ENCODE assay signal across 10 mouse cellular contexts in genomic region chr1:153107866-153108265, GRCm38 (mm10).
DNase-seq lines count a peak whose midpoint lies in the region; ATAC-seq and TF ChIP-seq lines count a peak whose summit lies in the region.
"Had no signal": no experiment of that assay in that cellular context is flagged by ENCODE, and none has a peak within 500 bp of the region (broad histone marks: within the 10 kb centered on the region; RNA-seq: fewer than 3 reads in every experiment).

No protein-coding gene starts in this region.

- H3K4me2 ChIP-seq in neural tube, embryonic 11.5 days (ENCODE audit: low read depth) = no peak overlapping the region

- ATAC-seq in neural tube, embryonic 11.5 days (ENCODE audit: insufficient read depth, low FRiP score, low TSS enrichment) = 0 out of 2 replicates have a peak, but pooled peaks have one; percentile 41

- no peaks in the 10 kb centered on the region for H3K36me3 ChIP-seq in neural tube, embryonic 11.5 days (ENCODE audit: control insufficient read depth, insufficient read depth, low read length)

- no peaks in the 10 kb centered on the region for H3K9me3 ChIP-seq in neural tube, embryonic 11.5 days (ENCODE audit: control insufficient read depth, low read length)

- WGBS in neural tube, embryonic 11.5 days = 48% methylated on average over 7 of the region's 7 CpGs

- H3K27ac ChIP-seq in neural tube, embryonic 11.5 days (ENCODE audit: low read depth, low read length) = no peak overlapping the region
- 0 out of 2 replicates have a peak overlapping the region, but pooled peaks have one; percentile 39 for H3K27ac ChIP-seq in layer of hippocampus, adult 2 months
- H3K27ac ChIP-seq: liver, embryonic 14.5 days had no signal

- H3K4me1 ChIP-seq in neural tube, embryonic 11.5 days (ENCODE audit: control insufficient read depth, insufficient read depth, low read length) = no peaks in the 10 kb centered on the region

- peak; percentile 43 for DNase-seq in embryo, embryonic 11 days
- DNase-seq in embryo, embryonic 10.5 days (ENCODE audit: low spot score) = no peak
- DNase-seq in neural tube, embryonic 11.5 days (ENCODE audit: low spot score) = no peak
- DNase-seq in neural tube, embryonic 10.5 days (ENCODE audit: extremely low spot score, low spot score) = no peak
- DNase-seq in layer of hippocampus, adult 2 months (ENCODE audit: low spot score in 2 of 2) = peak; percentile 69 to 72
- peak; percentile 75 for DNase-seq in retina, embryonic 14.5 days (ENCODE audit: low spot score)
- no peak for DNase-seq in spleen, postnatal 36 days (ENCODE audit: low spot score in 2 of 2)
- DNase-seq in kidney, adult 11 months = no peak
- DNase-seq: kidney, postnatal 25 days had no signal

- H3K4me3 ChIP-seq in neural tube, embryonic 11.5 days (ENCODE audit: low read depth, low read length) = no peak overlapping the region
- no peak overlapping the region for H3K4me3 ChIP-seq in layer of hippocampus, adult 2 months

- TF ChIP-seq CTCF in layer of hippocampus, adult 2 months (conservative IDR thresholded peaks at IDR 0.05) = no peak

- no peaks in the 10 kb centered on the region for H3K27me3 ChIP-seq in neural tube, embryonic 11.5 days (ENCODE audit: control insufficient read depth, insufficient read depth, low read length)

- no peak overlapping the region for H3K9ac ChIP-seq in neural tube, embryonic 11.5 days (ENCODE audit: low read length)
- H3K9ac ChIP-seq: liver, embryonic 14.5 days had no signal

Comparison
In these comparisons a context has a peak if more than half of its experiments do, and no peak if none do; other contexts are left out.
1. DNase-seq: peak in embryo, embryonic 11 days (single experiment), layer of hippocampus, adult 2 months (2 of 2) and retina, embryonic 14.5 days (single experiment); none in embryo, embryonic 10.5 days (single experiment), neural tube, embryonic 11.5 days (single experiment), neural tube, embryonic 10.5 days (single experiment), spleen, postnatal 36 days (0 of 2) and kidney, adult 11 months (single experiment).